Mouse (Mus musculus) kidney, embryonic 14.5 days (tissue): ENCODE measurements around the gene Fdx1l. TPM values are rescaled to one million over a fixed set of nuclear protein-coding genes. Genes with fewer than 3 reads are reported as not detected.
A peak's percentile ranks its signal among the peaks of the same experiment; 100 is the strongest.

ENCODE experiments used
- microRNA counts: library from miRNA; unstranded; fragments of <30 nt; microRNA quantifications from one replicate; lab custom pipeline; 2017
- microRNA-seq: library from miRNA; unstranded; fragments of <30 nt; microRNA quantifications from one replicate; pipeline ENCODE4, GENCODE M21; 2016
- polyA plus RNA-seq: library from polyadenylated mRNA; unstranded; fragments of >200 nt; fragmentation: Nextera tagmentation; extraction: Ambion mirVana; gene quantifications from 2 replicates; pipeline ENCODE4 v1.2.1, GENCODE M21; 2014

Fdx1l gene
- polyA plus RNA-seq, 1 experiment from 2014 or later, result 62.6 TPM

MicroRNAs within 50 kb of the gene (microRNA counts, 519-probe panel; counts per million panel counts)
- microRNA mmu-miR-1900 (lab: Ali Mortazavi, UCI), result 5,179 counts per million, percentile 45 among the panel's probes with 10 or more counts

Small RNA genes within 50 kb of the gene (microRNA-seq; reads per million reads assigned to microRNA genes)
- gene Mir1900 (not detected), gene Mir7082 (0.84 reads per million)

Other genes with a start within 250 kb of the Fdx1l start
- 6.1 and 7.8 TPM in 2 replicates for gene A230050P20Rik, start 205.0 kb downstream of the Fdx1l start, polyA plus RNA-seq
- gene Angptl6, start 193.9 kb downstream of the Fdx1l start, polyA plus RNA-seq, result 2.0 and 2.2 TPM in 2 replicates
- 82.3 and 90.0 TPM in 2 replicates for gene Ppan, start 185.4 kb downstream of the Fdx1l start, polyA plus RNA-seq
- 327 and 329 TPM in 2 replicates for gene Eif3g, start 175.0 kb downstream of the Fdx1l start, polyA plus RNA-seq
- gene Dnmt1, start 113.7 kb downstream of the Fdx1l start, polyA plus RNA-seq, result 71.8 and 87.1 TPM in 2 replicates
- gene S1pr2, start 96.8 kb downstream of the Fdx1l start, polyA plus RNA-seq, result 26.7 and 36.1 TPM in 2 replicates
- gene Mrpl4, start 70.9 kb downstream of the Fdx1l start, polyA plus RNA-seq, result 145 and 146 TPM in 2 replicates
- gene Icam1, start 57.6 kb downstream of the Fdx1l start, polyA plus RNA-seq, result 7.1 and 10.3 TPM in 2 replicates
- gene Icam4, start 44.2 kb downstream of the Fdx1l start, polyA plus RNA-seq, result 0.45 and 0.49 TPM in 2 replicates
- gene Icam5, start 41.5 kb downstream of the Fdx1l start, polyA plus RNA-seq, result 0.20 TPM in 1 of 2 replicates, not detected in the other
- gene Zglp1, start 6.5 kb downstream of the Fdx1l start, polyA plus RNA-seq, result 2.1 TPM in 1 of 2 replicates, not detected in the other
- gene Gm49373, start 518 bp downstream of the Fdx1l start, polyA plus RNA-seq, result 0.64 and 0.90 TPM in 2 replicates
- 2.8 and 3.1 TPM in 2 replicates for gene Gm38431, start 18.4 kb upstream of the Fdx1l start, polyA plus RNA-seq
- 70.6 and 96.0 TPM in 2 replicates for gene Raver1, start 18.4 kb upstream of the Fdx1l start, polyA plus RNA-seq
- gene Tyk2, start 57.6 kb upstream of the Fdx1l start, polyA plus RNA-seq, result 5.6 and 8.7 TPM in 2 replicates
- gene Cdc37, start 76.4 kb upstream of the Fdx1l start, polyA plus RNA-seq, result 366 and 377 TPM in 2 replicates
- 13.7 and 14.0 TPM in 2 replicates for gene Pde4a, start 92.1 kb upstream of the Fdx1l start, polyA plus RNA-seq
- 26.8 and 34.2 TPM in 2 replicates for gene Keap1, start 165.7 kb upstream of the Fdx1l start, polyA plus RNA-seq
- gene S1pr5, start 174.8 kb upstream of the Fdx1l start, polyA plus RNA-seq, result 0.07 and 0.19 TPM in 2 replicates
- 35.5 and 43.7 TPM in 2 replicates for gene Atg4d, start 191.7 kb upstream of the Fdx1l start, polyA plus RNA-seq
- 15.3 and 18.6 TPM in 2 replicates for gene Kri1, start 214.4 kb upstream of the Fdx1l start, polyA plus RNA-seq
- 45.3 and 56.2 TPM in 2 replicates for gene Cdkn2d, start 217.8 kb upstream of the Fdx1l start, polyA plus RNA-seq
- 33.7 and 36.0 TPM in 2 replicates for gene Ap1m2, start 238.7 kb upstream of the Fdx1l start, polyA plus RNA-seq
- 46.2 and 80.5 TPM in 2 replicates for gene Slc44a2, start 247.1 kb upstream of the Fdx1l start, polyA plus RNA-seq